Mouse (Mus musculus): ENCODE measurements around the gene Mbd6.

DNA sequence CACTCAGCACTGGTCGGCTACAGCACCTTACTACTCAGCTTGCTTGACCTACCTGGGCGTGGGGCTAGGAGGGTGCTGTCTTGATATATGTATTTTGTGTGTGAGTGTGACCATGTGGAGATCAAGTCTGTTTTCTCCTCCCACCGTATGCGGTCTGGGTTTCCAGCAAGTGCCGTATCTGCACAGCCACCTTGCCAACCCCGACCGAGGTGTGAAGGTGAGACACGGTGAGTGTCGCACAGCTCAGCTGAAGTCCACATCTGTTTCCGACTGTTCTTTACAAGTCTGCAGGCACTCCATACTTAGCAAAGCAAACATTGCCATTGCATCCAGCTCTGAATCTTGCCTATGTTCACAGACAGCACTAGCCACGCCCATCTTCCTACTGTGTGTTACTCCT lies 14.3 kb upstream of the Mbd6 start:
- TF ChIP-seq POLR2A (IDR thresholded peaks at IDR 0.05; ENCODE audit: borderline replicate concordance, insufficient read depth, low read length), result no peak
- TF ChIP-seq CTCF (IDR thresholded peaks at IDR 0.05; ENCODE audit: borderline replicate concordance, insufficient read depth, low read depth, low read length), result no peak
